Comparison of ENCODE assay signal across 9 mouse cellular contexts in genomic region chr10:37138778-37139442, GRCm38 (mm10). TPM values are rescaled to one million over a fixed set of nuclear protein-coding genes. Genes with fewer than 3 reads are reported as not detected.
DNase-seq lines count a peak whose midpoint lies in the region; ATAC-seq and TF ChIP-seq lines count a peak whose summit lies in the region.
"Had no signal": no experiment of that assay in that cellular context is flagged by ENCODE, and none has a peak within 500 bp of the region (broad histone marks: within the 10 kb centered on the region; RNA-seq: fewer than 3 reads in every experiment).

TSS of gene Marcks (minus strand) at chr10:37138920.

- peak within 1 kb of the TSS; percentile 66 for H3K4me2 ChIP-seq in embryonic facial prominence, embryonic 12.5 days (replicated peaks)
- H3K4me2 ChIP-seq in limb, embryonic 11.5 days (ENCODE audit: low read depth, severe bottlenecking): peak within 1 kb of the TSS; percentile 85
- H3K4me2 ChIP-seq in midbrain, embryonic 13.5 days (replicated peaks): peak within 1 kb of the TSS; percentile 64

- intact Hi-C loops in heart, adult 2 months (cut with DNase I): loop anchor here (5.0 to 10.0 kb wide), 3 partner anchors 343 to 1128 kb away; no protein-coding TSS in a partner anchor

- no peak for TF ChIP-seq CTCF in heart, adult 2 months (IDR thresholded peaks at IDR 0.05)
- TF ChIP-seq CTCF in kidney, adult 2 months (conservative IDR thresholded peaks at IDR 0.05; ENCODE audit: insufficient read depth, insufficient read length, low read depth, low read length): no peak

- peaks cover 89% of the 10 kb centered on the region for H3K27me3 ChIP-seq in erythroblast, embryonic 14.5 days (ENCODE audit: control insufficient read depth)
- H3K27me3 ChIP-seq in embryonic facial prominence, embryonic 12.5 days: no peaks in the 10 kb centered on the region
- no peaks in the 10 kb centered on the region for H3K27me3 ChIP-seq in heart, adult 2 months (ENCODE audit: control insufficient read depth, insufficient read depth, low read length)
- peaks cover 1% of the 10 kb centered on the region; the same call in 1 of the 2 replicates for H3K27me3 ChIP-seq in kidney, adult 2 months (replicated peaks; ENCODE audit: control insufficient read depth, insufficient read depth, low read length)
- H3K27me3 ChIP-seq in limb, embryonic 11.5 days (ENCODE audit: control insufficient read depth, insufficient read depth, low read length): no peaks in the 10 kb centered on the region
- H3K27me3 ChIP-seq in midbrain, embryonic 13.5 days: no peaks in the 10 kb centered on the region

- under 1% methylated on average over 39 of the region's 39 CpGs for whole genome bisulfite sequencing in embryonic facial prominence, embryonic 12.5 days
- WGBS in heart, adult 2 months: under 1% methylated on average over 39 of the region's 39 CpGs
- WGBS in kidney, adult 2 months: under 1% methylated on average over 39 of the region's 39 CpGs
- under 1% methylated on average over 39 of the region's 39 CpGs for WGBS in limb, embryonic 11.5 days
- WGBS in midbrain, embryonic 13.5 days: under 1% methylated on average over 39 of the region's 39 CpGs

- H3K9ac ChIP-seq in embryonic facial prominence, embryonic 12.5 days: peak within 1 kb of the TSS; percentile 97
- peak within 1 kb of the TSS; percentile 77 for H3K9ac ChIP-seq in heart, adult 2 months (ENCODE audit: low read depth, low read length)
- H3K9ac ChIP-seq in limb, embryonic 11.5 days (ENCODE audit: low read length): peak within 1 kb of the TSS; percentile 100
- H3K9ac ChIP-seq in midbrain, embryonic 13.5 days (replicated peaks): peak within 1 kb of the TSS; percentile 98

- H3K9me3 ChIP-seq in erythroblast, embryonic 14.5 days (ENCODE audit: control insufficient read depth, low read length): no peaks in the 10 kb centered on the region
- no peaks in the 10 kb centered on the region for H3K9me3 ChIP-seq in embryonic facial prominence, embryonic 12.5 days
- no peaks in the 10 kb centered on the region for H3K9me3 ChIP-seq in limb, embryonic 11.5 days (ENCODE audit: control insufficient read depth, low read length)
- H3K9me3 ChIP-seq in midbrain, embryonic 13.5 days: no peaks in the 10 kb centered on the region

- H3K79me2 ChIP-seq in heart, adult 2 months (replicated peaks; ENCODE audit: control insufficient read depth, insufficient read depth, low read length): no peaks in the 10 kb centered on the region; the same call in 1 of the 2 replicates

- peak; percentile 90 to 92 for DNase-seq in heart, adult 2 months
- DNase-seq in kidney, adult 2 months: peak; percentile 91
- peak; percentile 92 for DNase-seq in limb, embryonic 11.5 days (ENCODE audit: low spot score)
- DNase-seq in spleen, adult 12 weeks (ENCODE audit: low spot score): peak; percentile 53

- H3K4me1 ChIP-seq in erythroblast, embryonic 14.5 days (ENCODE audit: control insufficient read depth): peaks cover 49% of the 10 kb centered on the region
- 0 out of 2 replicates have a peak, but pooled peaks cover 2% of the 10 kb centered on the region for H3K4me1 ChIP-seq in embryonic facial prominence, embryonic 12.5 days
- H3K4me1 ChIP-seq in heart, adult 2 months (ENCODE audit: control insufficient read depth, insufficient read depth, low read length): peaks cover 6% of the 10 kb centered on the region
- H3K4me1 ChIP-seq in kidney, adult 2 months (ENCODE audit: control insufficient read depth, insufficient read depth, low read length): 0 out of 2 replicates have a peak, but pooled peaks cover 2% of the 10 kb centered on the region
- peaks cover 3% of the 10 kb centered on the region; the same call in 1 of the 2 replicates for H3K4me1 ChIP-seq in limb, embryonic 11.5 days (ENCODE audit: control insufficient read depth, insufficient read depth, low read length)
- H3K4me1 ChIP-seq in midbrain, embryonic 13.5 days (replicated peaks): peaks cover 19% of the 10 kb centered on the region

- peak within 1 kb of the TSS; percentile 99 for H3K27ac ChIP-seq in embryonic facial prominence, embryonic 12.5 days
- H3K27ac ChIP-seq in heart, adult 2 months: peak within 1 kb of the TSS; percentile 98
- peak within 1 kb of the TSS; percentile 80 for H3K27ac ChIP-seq in kidney, adult 2 months (ENCODE audit: insufficient read depth, low read depth, low read length)
- H3K27ac ChIP-seq in limb, embryonic 11.5 days (replicated peaks; ENCODE audit: low read depth, low read length): peak within 1 kb of the TSS; percentile 97
- H3K27ac ChIP-seq in midbrain, embryonic 13.5 days: peak within 1 kb of the TSS; percentile 98

- ATAC-seq in erythroblast, adult 5-6 weeks (replicated peaks; ENCODE audit: low FRiP score, poor library complexity, severe bottlenecking): no peak
- peak; percentile 42; the same call in 1 of the 2 replicates for ATAC-seq in embryonic facial prominence, embryonic 12.5 days (ENCODE audit: insufficient number of reproducible peaks, insufficient read depth, low FRiP score, low TSS enrichment)
- ATAC-seq in limb, embryonic 11.5 days (ENCODE audit: insufficient number of reproducible peaks, low FRiP score, low TSS enrichment, low read depth): peak; percentile 68
- peak; percentile 55 for ATAC-seq in midbrain, embryonic 13.5 days

- TF ChIP-seq POLR2A in heart, adult 2 months (IDR thresholded peaks at IDR 0.05; ENCODE audit: insufficient read depth, low read depth, low read length): peak; percentile 90
- TF ChIP-seq POLR2A in kidney, adult 2 months (IDR thresholded peaks at IDR 0.05; ENCODE audit: low read depth, low read length): no peak

- no peaks in the 10 kb centered on the region for H3K36me3 ChIP-seq in erythroblast, embryonic 14.5 days (ENCODE audit: control insufficient read depth)
- peaks cover 20% of the 10 kb centered on the region for H3K36me3 ChIP-seq in embryonic facial prominence, embryonic 12.5 days
- H3K36me3 ChIP-seq in heart, adult 2 months (ENCODE audit: control insufficient read depth, insufficient read depth, low read length): peaks cover 11% of the 10 kb centered on the region
- no peaks in the 10 kb centered on the region for H3K36me3 ChIP-seq in kidney, adult 2 months (ENCODE audit: control insufficient read depth, insufficient read depth, low read length)
- H3K36me3 ChIP-seq in limb, embryonic 11.5 days (ENCODE audit: control insufficient read depth, insufficient read depth, low read length): peaks cover 4% of the 10 kb centered on the region; the same call in 1 of the 2 replicates
- peaks cover 22% of the 10 kb centered on the region for H3K36me3 ChIP-seq in midbrain, embryonic 13.5 days

- 0 out of 2 replicates have a peak, but pooled peaks have one; percentile 16 for TF ChIP-seq EP300 in heart, adult 2 months (IDR thresholded peaks at IDR 0.05; ENCODE audit: insufficient read depth, low read depth, low read length)

- peak within 1 kb of the TSS; percentile 62 for H3K4me3 ChIP-seq in erythroblast, embryonic 14.5 days (replicated peaks)
- H3K4me3 ChIP-seq in embryonic facial prominence, embryonic 12.5 days: peak within 1 kb of the TSS; percentile 83
- H3K4me3 ChIP-seq in heart, adult 2 months: peak within 1 kb of the TSS; percentile 68
- peak within 1 kb of the TSS; percentile 56 for H3K4me3 ChIP-seq in kidney, adult 2 months (ENCODE audit: insufficient read depth, low read depth, low read length)
- H3K4me3 ChIP-seq in limb, embryonic 11.5 days (ENCODE audit: low read depth, low read length): peak within 1 kb of the TSS; percentile 95
- H3K4me3 ChIP-seq in midbrain, embryonic 13.5 days (replicated peaks): peak within 1 kb of the TSS; percentile 99

RNA-seq across cellular contexts. Expression of gene Marcks, which starts in this region (rescaled TPM):
- polyA plus RNA-seq in erythroblast, embryonic 14.5 days (2012): 0.33 and 0.35 TPM in 2 replicates
- 9.0 and 13.6 TPM in 2 replicates for total RNA-seq in erythroblast, adult 5-6 weeks (2015; ENCODE audit: low replicate concordance)
- total RNA-seq in erythroblast, adult 5-6 weeks (2017; ENCODE audit: low replicate concordance): 10.9 and 14.5 TPM in 2 replicates
- polyA plus RNA-seq in embryonic facial prominence, embryonic 12.5 days (2016; fragmentation: Nextera tagmentation; extraction: Ambion mirVana): 249 and 271 TPM in 2 replicates
- 10 to 100 TPM; 26.3 to 32.7 TPM for total RNA-seq in heart, adult 2 months (2021)
- polyA plus RNA-seq in heart, adult 2 months (2012; rRNA removed): 9.7 and 15.8 TPM in 2 replicates
- 14.4 and 15.3 TPM in 2 replicates for polyA plus RNA-seq in kidney, adult 2 months (2012; rRNA removed)
- 211 and 222 TPM in 2 replicates for polyA plus RNA-seq in limb, embryonic 11.5 days (2014; fragmentation: Nextera tagmentation; extraction: Ambion mirVana)
- 277 and 290 TPM in 2 replicates for polyA plus RNA-seq in midbrain, embryonic 13.5 days (2015; fragmentation: Nextera tagmentation; extraction: Ambion mirVana)
- total RNA-seq: MEL had no signal

Comparison
In these comparisons a context has a peak if more than half of its experiments do, and no peak if none do; other contexts are left out.
1. RNA of gene Marcks (polyA plus RNA-seq): 277 to 290 TPM in midbrain, embryonic 13.5 days, 249 to 271 TPM in embryonic facial prominence, embryonic 12.5 days and 211 to 222 TPM in limb, embryonic 11.5 days; 14.4 to 15.3 TPM in kidney, adult 2 months, 9.7 to 15.8 TPM in heart, adult 2 months and 0.33 to 0.35 TPM in erythroblast, embryonic 14.5 days; every median in the first group is over 10 times any median in the second.
2. Peak in every context shown above with its lines, with median percentiles within 50 percentile points of each other: H3K4me3 ChIP-seq, H3K27ac ChIP-seq, H3K4me2 ChIP-seq, H3K9ac ChIP-seq and DNase-seq.